Mouse (Mus musculus): Measurements from ENCODE around the gene Nt5c1a.

Gene Nt5c1a

DNA sequence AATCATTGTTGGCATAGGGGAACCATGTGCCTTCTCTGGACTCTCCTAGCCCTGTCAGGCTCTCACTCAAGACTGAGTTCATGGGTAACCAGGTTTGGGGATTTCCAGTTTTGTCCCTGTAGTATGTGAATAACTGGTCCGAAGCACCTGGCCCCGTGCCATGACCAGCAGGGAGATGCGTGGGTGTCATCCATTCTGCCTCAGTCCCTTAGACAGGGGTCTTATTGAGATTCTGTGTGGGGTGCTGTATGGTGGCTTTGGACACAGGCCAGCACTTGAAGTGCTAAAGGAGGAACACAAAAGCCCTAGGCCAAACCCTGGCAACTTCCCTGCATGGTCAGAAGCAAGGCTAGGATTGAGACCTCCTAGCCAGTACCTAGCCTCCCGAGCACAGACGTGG is 50.9 kb downstream of the Nt5c1a start:
- DNase-seq, result no peak

DNA sequence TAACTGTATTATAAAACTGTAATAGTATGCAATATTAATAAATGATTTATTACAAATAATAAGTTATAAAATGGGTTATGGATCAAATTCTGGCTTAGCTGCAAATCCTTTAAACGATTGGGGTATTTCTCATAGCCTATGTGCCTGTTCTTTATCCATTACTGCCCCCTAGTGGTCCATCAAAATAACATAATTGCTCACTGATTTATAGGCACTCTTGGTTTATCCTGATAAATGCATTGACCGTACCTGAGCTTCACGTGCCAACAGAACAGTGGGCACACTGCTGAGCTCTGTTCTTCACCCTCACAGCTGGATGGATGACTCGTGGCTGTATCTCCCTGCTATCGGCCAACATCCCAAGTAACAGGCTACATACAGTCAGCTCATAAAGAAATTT is 53.3 kb downstream of the Nt5c1a start:
- peak; percentile 69 for DNase-seq

DNA sequence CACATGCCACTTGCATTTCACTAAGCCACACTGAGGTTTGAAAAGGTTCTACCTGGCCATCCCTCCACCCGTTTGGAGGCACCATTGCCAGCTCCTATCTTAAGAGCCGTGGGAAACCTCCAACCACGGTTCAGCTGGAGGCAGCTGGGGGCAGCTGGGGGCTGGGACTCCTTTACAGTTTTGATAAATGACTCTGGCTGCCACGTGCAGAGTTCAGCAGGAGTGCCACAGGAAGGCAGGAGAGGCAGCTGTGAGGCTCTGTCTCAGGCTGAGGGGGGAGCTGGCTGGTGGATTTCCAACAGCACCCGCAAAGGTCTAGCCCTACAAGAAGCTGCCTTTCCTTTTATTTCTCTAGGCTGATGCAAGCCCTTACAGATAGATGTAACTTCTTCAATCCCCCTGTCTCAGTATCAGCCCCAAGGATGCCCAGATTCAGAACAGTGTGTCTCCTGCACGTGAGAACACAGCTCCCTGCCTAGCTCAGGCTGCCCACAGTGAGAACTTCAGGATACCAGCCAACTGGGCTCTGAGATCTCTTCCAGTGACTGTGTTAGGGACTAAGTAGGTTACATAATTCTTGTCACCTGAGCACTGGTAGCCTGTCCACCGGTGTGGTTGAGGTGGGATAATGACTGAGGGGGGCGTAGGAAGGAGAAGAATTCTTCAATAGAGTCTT is 58.9 kb downstream of the Nt5c1a start:
- DNase-seq, result no peak

DNA sequence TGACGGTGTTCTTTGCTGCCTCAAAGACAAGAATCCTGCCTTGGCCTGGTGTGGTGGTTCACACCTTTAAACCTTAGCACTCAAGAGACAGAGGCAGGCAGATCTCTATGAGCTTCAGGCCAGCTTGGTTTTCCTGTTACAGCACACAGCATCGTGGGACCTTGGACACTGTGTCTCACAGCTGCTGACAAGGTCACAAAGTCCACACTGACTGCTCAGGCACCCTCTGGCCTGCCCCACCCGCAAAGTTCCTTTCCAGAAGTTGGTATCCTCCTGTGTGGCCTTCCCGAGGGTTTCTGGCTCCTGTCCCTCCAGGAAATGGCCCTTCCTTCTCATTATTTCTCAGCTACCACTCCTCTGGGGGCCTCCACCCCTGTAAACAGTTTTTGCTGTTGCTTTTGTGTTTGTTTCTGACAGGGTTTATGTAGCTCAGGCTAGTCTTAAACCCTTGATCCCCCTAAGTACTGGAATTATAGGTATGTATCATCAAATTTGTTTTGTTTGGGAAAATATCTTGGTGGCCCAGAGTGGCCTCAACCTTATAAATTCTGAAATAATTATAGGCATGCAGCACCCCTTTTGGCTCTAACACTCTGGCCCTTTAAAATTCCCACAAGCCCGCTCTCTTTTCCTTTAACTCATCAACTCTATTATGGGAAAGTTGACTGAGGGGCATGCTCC is 60.6 kb downstream of the Nt5c1a start, which contains the start of gene Pabpc4:
TSS of gene Pabpc4 (plus strand) at position 631 of the 681 bp plus-strand sequence.
- DNase-seq, result peak; percentile 33
